Mouse (Mus musculus) midbrain, postnatal 0 days (tissue): ENCODE results near the gene Slc30a7. TPM values are rescaled to one million over a fixed set of nuclear protein-coding genes. Genes with fewer than 3 reads are reported as not detected.

Source experiments
- ATAC-seq: fragments of 200-750 bp; cut with Nextera tagmentation; 2 replicates; pipeline ENCODE4 v1.8.0; 2017; ENCODE audit warnings: moderate number of reproducible peaks, mild to moderate bottlenecking, moderate TSS enrichment, moderate library complexity; ENCODE audit not compliant: low FRiP score
- DNase-seq: peaks from one replicate; pipeline ENCODE4 v3.0.0-alpha.2; 2015; ENCODE audit warnings: low spot score
- H3K27ac ChIP-seq: fragments of 300-500 bp; sonication (generic); 2 replicates; pipeline ENCODE4 v1.5.1; 2014; ENCODE audit warnings: low read depth, mild to moderate bottlenecking, low read length, mixed read lengths
- H3K27me3 ChIP-seq: fragments of 300-500 bp; sonication (generic); 2 replicates; pipeline ENCODE4 v1.6.1; 2014; ENCODE audit warnings: low read length, control low read depth, mixed read lengths; ENCODE audit not compliant: insufficient read depth
- H3K36me3 ChIP-seq: fragments of 300-500 bp; sonication (generic); 2 replicates; pipeline ENCODE4 v1.6.1; 2014; ENCODE audit warnings: low read length, control low read depth, mixed read lengths; ENCODE audit not compliant: insufficient read depth
- H3K4me1 ChIP-seq: fragments of 300-500 bp; sonication (generic); 2 replicates; pipeline ENCODE4 v1.6.1; 2014; ENCODE audit warnings: mild to moderate bottlenecking, control low read depth, antibody characterized with exemption, low read length, mixed read lengths; ENCODE audit not compliant: insufficient read depth
- H3K4me2 ChIP-seq: fragments of 300-500 bp; sonication (generic); 2 replicates; pipeline ENCODE4 v1.6.1; 2014; ENCODE audit warnings: low read depth, mild to moderate bottlenecking, low read length, mixed read lengths; ENCODE audit not compliant: poor library complexity, severe bottlenecking
- H3K4me3 ChIP-seq: fragments of 300-500 bp; sonication (generic); 2 replicates; pipeline ENCODE4 v1.5.1; 2014; ENCODE audit warnings: low read depth, mild to moderate bottlenecking, low read length, moderate library complexity
- H3K9ac ChIP-seq: fragments of 300-500 bp; sonication (generic); replicated peaks from 2 replicates; pipeline ENCODE4 v1.6.1; 2014; ENCODE audit warnings: mild to moderate bottlenecking, low read length, moderate library complexity, mixed read lengths; ENCODE audit not compliant: poor library complexity, severe bottlenecking
- H3K9me3 ChIP-seq: fragments of 300-500 bp; sonication (generic); 2 replicates; pipeline ENCODE4 v1.6.1; 2016; ENCODE audit warnings: low read length, control low read depth
- CTCF ChIP-seq: IDR thresholded peaks from 2 replicates; pipeline ENCODE4 v1.5.1; 2016; ENCODE audit warnings: antibody characterized with exemption, mild to moderate bottlenecking
- WGBS: fragments of 180-500 bp; shearing (Covaris S2); extraction: QIAGEN DNeasy Blood & Tissue Kit; methylation state at CpG from one replicate; pipeline ENCODE4 v1.1.7; 2014; 5-methylcytosine and 5-hydroxymethylcytosine counted together
- polyA plus RNA-seq: library from polyadenylated mRNA; unstranded; fragments of >200 nt; fragmentation: Nextera tagmentation; extraction: Ambion mirVana; gene quantifications from 2 replicates; pipeline ENCODE4 v1.2.1, GENCODE M21; 2015
- total RNA-seq: library from RNA; depleted of rRNA; stranded (reverse); fragments of >200 nt; gene quantifications from 2 replicates; pipeline ENCODE4 v1.2.3, GENCODE M21; 2014; rRNA removed

Slc30a7 gene
- total RNA-seq, result 28.6 and 46.6 TPM in 2 replicates
- 9.0 and 10.6 TPM in 2 replicates for polyA plus RNA-seq

DNA sequence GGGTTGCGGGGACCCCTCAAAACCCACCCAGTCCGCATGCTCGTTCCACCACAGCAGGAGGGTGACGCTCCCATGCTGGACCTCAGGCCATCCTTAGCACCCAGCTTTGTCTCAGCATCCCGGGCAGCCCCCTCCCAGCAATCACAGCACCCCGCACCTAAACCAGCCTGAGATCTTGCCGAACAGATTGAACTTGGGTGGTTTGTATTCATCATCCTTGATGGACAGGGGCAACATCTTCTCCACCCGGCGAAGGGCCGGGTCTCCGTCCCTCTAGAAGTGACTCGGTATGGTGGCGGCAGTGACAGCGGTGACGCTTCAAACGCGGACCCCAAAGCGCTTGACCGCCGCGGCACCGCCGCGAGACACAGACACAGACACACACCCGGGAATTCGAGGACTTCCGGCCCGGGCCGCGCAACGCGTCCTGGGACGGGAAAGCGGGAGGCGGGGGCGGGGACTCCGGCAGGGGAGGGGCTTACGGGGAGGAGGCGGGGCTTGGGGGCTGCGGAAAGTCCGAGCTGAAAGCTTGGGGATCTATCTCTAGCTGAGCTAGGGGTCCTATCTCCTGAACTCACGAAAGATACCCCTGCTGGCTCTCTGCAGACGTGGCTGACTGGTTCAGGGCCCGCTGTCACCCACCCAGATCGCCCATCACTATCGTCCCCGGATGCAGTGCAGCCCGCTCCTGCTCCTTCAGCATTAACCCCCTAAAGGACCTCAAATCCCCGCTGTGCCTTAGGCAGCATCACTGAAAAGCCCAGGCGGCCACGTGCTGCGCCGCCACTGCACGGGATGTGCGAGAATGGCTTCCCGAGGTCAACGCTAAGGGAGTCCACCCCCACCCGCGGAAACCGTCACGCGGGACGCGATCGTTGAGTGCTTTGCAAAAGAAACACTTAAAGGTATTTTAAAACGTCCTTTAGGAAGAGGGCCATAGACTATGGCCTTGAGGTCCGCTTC lies at the start of gene Slc30a7, which contains the start of gene Extl2:
Gene Slc30a7 (minus strand): TSS at position 429 of the 963 bp plus-strand sequence.
Gene Extl2 (plus strand): TSS at position 485 of the 963 bp plus-strand sequence.
- under 1% methylated on average over 65 of the region's 67 CpGs for WGBS
- Histone ChIP-seq H3K9ac (peak within 1 kb of the TSS; percentile 79), H3K4me3 (peak within 1 kb of the TSS; percentile 64), H3K9me3 (no peaks in the 10 kb centered on the region), H3K4me2 (peak within 1 kb of the TSS; percentile 81), H3K36me3 (no peaks in the 10 kb centered on the region), H3K4me1 (peaks cover 5% of the 10 kb centered on the region), H3K27me3 (no peaks in the 10 kb centered on the region), H3K27ac (peak within 1 kb of the TSS; percentile 87)
- TF ChIP-seq CTCF, result no peak
- ATAC-seq (peak; percentile 92), DNase-seq (peak; percentile 87)

DNA sequence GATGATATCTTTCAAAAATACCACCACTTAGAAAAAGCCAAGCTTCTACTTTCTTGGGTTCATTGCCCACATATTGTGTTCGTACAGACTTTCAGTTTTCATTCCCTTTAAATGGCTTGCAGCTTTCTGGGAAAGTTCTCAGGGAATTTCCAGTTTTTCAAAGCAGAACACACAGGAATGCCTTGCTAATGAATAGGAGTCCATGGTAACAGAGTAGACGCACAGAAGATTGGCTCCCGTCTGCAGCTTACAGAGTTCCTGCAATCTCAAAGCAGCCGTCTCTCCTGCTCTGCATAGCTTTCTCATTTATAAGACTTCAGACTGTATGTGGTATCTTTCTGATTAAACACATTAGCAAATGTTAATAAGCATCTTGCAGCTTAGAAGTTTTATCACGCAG lies 39.8 kb upstream of the Slc30a7 start:
- Histone ChIP-seq H3K27me3 (no peaks in the 10 kb centered on the region), H3K4me3 (no peak overlapping the region), H3K4me1 (no peaks in the 10 kb centered on the region), H3K9me3 (no peaks in the 10 kb centered on the region), H3K36me3 (no peaks in the 10 kb centered on the region), H3K27ac (no peak overlapping the region), H3K4me2 (no peak overlapping the region), H3K9ac (no peak overlapping the region)
- TF ChIP-seq CTCF, result no peak
- DNase-seq (peak; percentile 40), ATAC-seq (no peak)
- 22% methylated on average over 5 of the region's 5 CpGs for WGBS

DNA sequence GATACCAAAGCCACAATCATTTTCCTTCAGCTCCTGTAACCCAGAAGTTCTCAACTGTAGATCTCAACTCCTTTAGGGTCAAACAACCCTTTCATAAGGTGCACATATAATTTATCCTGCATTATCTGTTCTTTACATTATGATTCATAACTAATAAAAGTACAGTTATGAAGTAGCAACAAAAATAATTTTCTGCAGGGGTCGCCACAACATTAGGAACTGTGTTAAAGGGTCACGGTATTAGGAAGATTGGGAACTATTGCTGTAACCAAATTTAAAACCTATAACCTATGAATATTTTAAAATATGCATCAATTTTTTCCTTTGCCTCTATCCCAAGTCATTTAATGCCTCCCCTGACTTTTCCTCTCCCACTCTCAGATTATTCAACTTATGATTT lies 38.8 kb upstream of the Slc30a7 start:
- 80% methylated on average over 2 of the region's 2 CpGs for WGBS
- H3K9me3 ChIP-seq, result no peaks in the 10 kb centered on the region
- no peaks in the 10 kb centered on the region for H3K36me3 ChIP-seq
- H3K4me2 ChIP-seq, result no peak overlapping the region
- ATAC-seq (no peak), DNase-seq (no peak)
- no peak overlapping the region for H3K27ac ChIP-seq
- no peaks in the 10 kb centered on the region for H3K27me3 ChIP-seq
- H3K4me1 ChIP-seq, result no peaks in the 10 kb centered on the region
- H3K4me3 ChIP-seq, result no peak overlapping the region
- no peak overlapping the region for H3K9ac ChIP-seq
- TF ChIP-seq CTCF, result peak; percentile 49

- no peaks in the 10 kb centered on the region for H3K4me1 ChIP-seq
- H3K36me3 ChIP-seq, result no peaks in the 10 kb centered on the region
- H3K4me2 ChIP-seq, result no peak overlapping the region
- no peak overlapping the region for H3K9ac ChIP-seq
- ATAC-seq, result no peak
- 71% methylated on average over 3 of the region's 3 CpGs for WGBS
- peak; percentile 76 for TF ChIP-seq CTCF
- H3K4me3 ChIP-seq, result no peak overlapping the region
- H3K27me3 ChIP-seq, result no peaks in the 10 kb centered on the region
- H3K9me3 ChIP-seq, result no peaks in the 10 kb centered on the region
- no peak overlapping the region for H3K27ac ChIP-seq
- DNase-seq, result peak; percentile 47
These were observed 33.6 kb upstream of the Slc30a7 start for GRCm38 (mm10) chr3:116040776-116041175.

GRCm38 (mm10) chr3:116033871-116034222 lies 26.6 kb upstream of the Slc30a7 start:
- Histone ChIP-seq H3K9me3 (no peaks in the 10 kb centered on the region), H3K4me3 (no peak overlapping the region), H3K36me3 (no peaks in the 10 kb centered on the region), H3K9ac (no peak overlapping the region), H3K27ac (no peak overlapping the region), H3K4me2 (no peak overlapping the region), H3K4me1 (no peaks in the 10 kb centered on the region), H3K27me3 (no peaks in the 10 kb centered on the region)
- peak; percentile 86 for DNase-seq
- 56% methylated on average over 3 of the region's 3 CpGs for WGBS
- peak; percentile 89 for TF ChIP-seq CTCF
- ATAC-seq, result no peak

GRCm38 (mm10) chr3:116033218-116033870 lies 26.1 kb upstream of the Slc30a7 start:
- ATAC-seq, result no peak

More at GRCm38 (mm10) chr3:116033218-116033870, 26.1 kb upstream of the Slc30a7 start:
- Histone ChIP-seq H3K36me3 (no peaks in the 10 kb centered on the region), H3K9me3 (no peaks in the 10 kb centered on the region), H3K9ac (no peak overlapping the region), H3K4me3 (no peak overlapping the region), H3K27me3 (no peaks in the 10 kb centered on the region), H3K27ac (no peak overlapping the region), H3K4me2 (no peak overlapping the region), H3K4me1 (no peaks in the 10 kb centered on the region)
- WGBS, result 52% methylated on average over 6 of the region's 6 CpGs
- DNase-seq, result no peak
- TF ChIP-seq CTCF, result no peak
